1 mouse cellular context compared by ENCODE assay signal in the genomic region with DNA sequence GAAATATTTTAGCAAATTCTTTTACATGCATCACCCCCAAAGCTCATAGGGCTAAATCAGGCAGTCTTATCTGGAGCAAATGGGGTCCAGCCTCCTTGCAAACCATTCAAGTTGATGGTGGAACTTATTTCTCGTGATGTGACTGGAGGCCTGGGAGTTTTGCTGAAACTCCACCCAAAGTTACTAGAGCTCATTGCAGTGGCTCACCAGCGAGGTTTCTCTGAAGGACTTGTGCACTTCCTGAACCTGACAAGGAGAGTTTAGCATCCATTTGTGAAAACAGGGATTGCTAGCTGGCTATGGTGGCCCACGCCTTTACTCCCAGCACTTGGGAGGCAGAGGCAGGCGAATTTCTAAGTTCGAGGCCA.
TF ChIP-seq lines count a peak whose summit lies in the region.

No protein-coding gene starts in this region.

TF ChIP-seq in ES-E14, 5 proteins besides CTCF, POLR2A, EP300 and RAD21:
- TF ChIP-seq MAFK (IDR thresholded peaks at IDR 0.05; ENCODE audit: insufficient read depth, low read depth, low read length) (no peak), HCFC1 (IDR thresholded peaks at IDR 0.05; ENCODE audit: borderline replicate concordance, insufficient read depth, low read length) (no peak), ZNF384 (IDR thresholded peaks at IDR 0.05; ENCODE audit: low read depth, low read length) (no peak), CHD2 (IDR thresholded peaks at IDR 0.05; ENCODE audit: low read depth, low read length) (no peak), ZC3H11A (IDR thresholded peaks at IDR 0.05; ENCODE audit: borderline replicate concordance, low read depth, low read length) (no peak)
